28 mouse cellular contexts compared by ENCODE assay signal in the genomic region with DNA sequence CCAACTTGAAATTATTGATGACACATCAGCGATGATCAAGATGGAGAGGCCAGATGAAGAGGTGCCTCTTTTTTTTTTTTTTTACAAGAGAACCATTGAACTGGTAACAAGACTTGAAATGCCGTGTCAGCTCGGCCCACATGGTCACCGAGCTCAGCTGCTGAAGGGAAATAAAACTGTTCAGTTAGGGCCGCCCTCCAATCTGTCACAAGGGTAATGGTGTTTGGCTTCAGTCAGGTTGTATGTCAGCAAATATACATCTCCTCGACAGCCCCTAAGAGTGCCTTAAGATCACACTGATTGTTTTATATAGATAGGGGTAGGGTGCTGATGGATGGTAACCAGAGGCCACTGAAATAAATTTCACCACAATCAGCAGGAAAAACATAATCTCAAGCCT. TPM values are rescaled to one million over a fixed set of nuclear protein-coding genes. Genes with fewer than 3 reads are reported as not detected.
DNase-seq lines count a peak whose midpoint lies in the region; ATAC-seq lines count a peak whose summit lies in the region.
"Had no signal": no experiment of that assay in that cellular context is flagged by ENCODE, and none has a peak within 500 bp of the region (broad histone marks: within the 10 kb centered on the region; RNA-seq: fewer than 3 reads in every experiment).

No protein-coding gene starts in this region.

- no peak overlapping the region for H3K9ac ChIP-seq in hindbrain, embryonic 11.5 days (ENCODE audit: low read depth, low read length)
- H3K9ac ChIP-seq in hindbrain, embryonic 12.5 days = no peak overlapping the region
- no peak overlapping the region for H3K9ac ChIP-seq in kidney, embryonic 15.5 days
- H3K9ac ChIP-seq in liver, embryonic 11.5 days (ENCODE audit: low read depth, low read length) = no peak overlapping the region
- no peak overlapping the region for H3K9ac ChIP-seq in liver, embryonic 12.5 days
- H3K9ac ChIP-seq: embryonic facial prominence, embryonic 12.5 days; embryonic facial prominence, embryonic 15.5 days; forebrain, postnatal 0 days; heart, embryonic 13.5 days; hindbrain, embryonic 14.5 days had no signal

- DNase-seq in hindbrain, embryonic 11.5 days (ENCODE audit: low spot score) = peak; percentile 3
- no peak for DNase-seq in kidney, adult 11 months
- peak; percentile 2 for DNase-seq in liver, embryonic 11.5 days (ENCODE audit: low spot score)
- peak; percentile 8 for DNase-seq in mesoderm, embryonic 11.5 days (ENCODE audit: low read depth, low spot score)
- DNase-seq: adrenal gland, postnatal 10 days; adrenal gland, postnatal 36 days; B cell, adult 2 months; cerebellum, adult 11 months; cerebellum, adult 2 months; cerebellum, adult 9-11 months; cerebellum, postnatal 25 days; forebrain, postnatal 0 days; gastrocnemius, adult 2 months; gastrocnemius, postnatal 14 days; heart, adult 18-20 months; heart, postnatal 14 days; heart, postnatal 4 days had no signal

- no peak for ATAC-seq in hindbrain, embryonic 11.5 days (ENCODE audit: low FRiP score)
- no peak for ATAC-seq in hindbrain, embryonic 12.5 days (ENCODE audit: low FRiP score)
- no peak for ATAC-seq in kidney, embryonic 15.5 days (replicated peaks; ENCODE audit: low FRiP score)
- no peak for ATAC-seq in liver, embryonic 11.5 days (replicated peaks; ENCODE audit: low FRiP score)
- ATAC-seq in liver, embryonic 12.5 days = no peak
- ATAC-seq: forebrain, embryonic 14.5 days; forebrain, postnatal 0 days; Patski had no signal

- H3K4me2 ChIP-seq in hindbrain, embryonic 11.5 days (replicated peaks; ENCODE audit: low read depth, low read length) = no peak overlapping the region
- no peak overlapping the region for H3K4me2 ChIP-seq in hindbrain, embryonic 12.5 days (replicated peaks)
- H3K4me2 ChIP-seq in kidney, embryonic 15.5 days = peak overlapping the region; percentile 19; the same call in 1 of the 2 replicates
- no peak overlapping the region for H3K4me2 ChIP-seq in liver, embryonic 11.5 days
- H3K4me2 ChIP-seq in liver, embryonic 12.5 days = no peak overlapping the region
- H3K4me2 ChIP-seq: embryonic facial prominence, embryonic 12.5 days; embryonic facial prominence, embryonic 15.5 days; heart, embryonic 13.5 days; hindbrain, embryonic 14.5 days had no signal

- no peaks in the 10 kb centered on the region for H3K9me3 ChIP-seq in hindbrain, embryonic 11.5 days (ENCODE audit: control insufficient read depth, low read length)
- no peaks in the 10 kb centered on the region for H3K9me3 ChIP-seq in hindbrain, embryonic 12.5 days (replicated peaks)
- H3K9me3 ChIP-seq in kidney, embryonic 15.5 days (replicated peaks) = no peaks in the 10 kb centered on the region; the same call in 1 of the 2 replicates
- no peaks in the 10 kb centered on the region; the same call in 1 of the 2 replicates for H3K9me3 ChIP-seq in liver, embryonic 11.5 days (ENCODE audit: control insufficient read depth, low read length)
- no peaks in the 10 kb centered on the region for H3K9me3 ChIP-seq in liver, embryonic 12.5 days (replicated peaks)
- H3K9me3 ChIP-seq: embryonic facial prominence, embryonic 12.5 days; embryonic facial prominence, embryonic 15.5 days; G1E had no signal

- no peak overlapping the region for H3K4me3 ChIP-seq in hindbrain, embryonic 11.5 days (ENCODE audit: low read depth, low read length)
- no peak overlapping the region for H3K4me3 ChIP-seq in hindbrain, embryonic 12.5 days
- no peak overlapping the region for H3K4me3 ChIP-seq in kidney, embryonic 15.5 days (replicated peaks)
- H3K4me3 ChIP-seq in liver, embryonic 11.5 days (ENCODE audit: low read depth, low read length) = no peak overlapping the region
- H3K4me3 ChIP-seq in liver, embryonic 12.5 days = no peak overlapping the region
- H3K4me3 ChIP-seq: embryonic facial prominence, embryonic 12.5 days; embryonic facial prominence, embryonic 15.5 days; gastrocnemius, adult 2 months; heart, embryonic 13.5 days had no signal

- H3K36me3 ChIP-seq in hindbrain, embryonic 11.5 days (ENCODE audit: control insufficient read depth, insufficient read depth, low read length) = no peaks in the 10 kb centered on the region
- no peaks in the 10 kb centered on the region for H3K36me3 ChIP-seq in hindbrain, embryonic 12.5 days
- H3K36me3 ChIP-seq in kidney, embryonic 15.5 days = no peaks in the 10 kb centered on the region
- no peaks in the 10 kb centered on the region for H3K36me3 ChIP-seq in liver, embryonic 11.5 days (ENCODE audit: control insufficient read depth, insufficient read depth, low read length)
- H3K36me3 ChIP-seq in liver, embryonic 12.5 days = no peaks in the 10 kb centered on the region
- H3K36me3 ChIP-seq: embryonic facial prominence, embryonic 12.5 days; embryonic facial prominence, embryonic 15.5 days; G1E; heart, embryonic 13.5 days had no signal

- no peaks in the 10 kb centered on the region for H3K27me3 ChIP-seq in hindbrain, embryonic 11.5 days (ENCODE audit: control insufficient read depth, insufficient read depth, low read length)
- H3K27me3 ChIP-seq in hindbrain, embryonic 12.5 days = no peaks in the 10 kb centered on the region
- H3K27me3 ChIP-seq in kidney, embryonic 15.5 days = 0 out of 2 replicates have a peak, but pooled peaks cover 5% of the 10 kb centered on the region
- H3K27me3 ChIP-seq in liver, embryonic 11.5 days (replicated peaks; ENCODE audit: control insufficient read depth, insufficient read depth, low read length) = no peaks in the 10 kb centered on the region
- no peaks in the 10 kb centered on the region for H3K27me3 ChIP-seq in liver, embryonic 12.5 days (replicated peaks)
- H3K27me3 ChIP-seq: CH12.LX; embryonic facial prominence, embryonic 12.5 days; embryonic facial prominence, embryonic 15.5 days; heart, embryonic 13.5 days had no signal

- no peaks in the 10 kb centered on the region for H3K4me1 ChIP-seq in hindbrain, embryonic 11.5 days (replicated peaks; ENCODE audit: control insufficient read depth, insufficient read depth, low read length)
- H3K4me1 ChIP-seq in hindbrain, embryonic 12.5 days = no peaks in the 10 kb centered on the region
- H3K4me1 ChIP-seq in kidney, embryonic 15.5 days = 0 out of 2 replicates have a peak, but pooled peaks cover 5% of the 10 kb centered on the region
- H3K4me1 ChIP-seq in liver, embryonic 11.5 days (replicated peaks; ENCODE audit: control insufficient read depth, insufficient read depth, low read length) = no peaks in the 10 kb centered on the region
- H3K4me1 ChIP-seq in liver, embryonic 12.5 days = no peaks in the 10 kb centered on the region
- H3K4me1 ChIP-seq: embryonic facial prominence, embryonic 12.5 days; embryonic facial prominence, embryonic 15.5 days had no signal

- no peak overlapping the region for H3K27ac ChIP-seq in hindbrain, embryonic 11.5 days (ENCODE audit: low read depth, low read length)
- no peak overlapping the region for H3K27ac ChIP-seq in hindbrain, embryonic 12.5 days
- H3K27ac ChIP-seq in kidney, embryonic 15.5 days = no peak overlapping the region
- H3K27ac ChIP-seq in liver, embryonic 11.5 days (ENCODE audit: low read depth, low read length) = no peak overlapping the region
- H3K27ac ChIP-seq in liver, embryonic 12.5 days = no peak overlapping the region
- H3K27ac ChIP-seq: embryonic facial prominence, embryonic 12.5 days; embryonic facial prominence, embryonic 15.5 days; gastrocnemius, adult 2 months; heart, embryonic 13.5 days; hindbrain, embryonic 14.5 days had no signal

- 76% methylated on average over 6 of the region's 6 CpGs for WGBS in hindbrain, embryonic 11.5 days
- WGBS in hindbrain, embryonic 12.5 days = 76% methylated on average over 6 of the region's 6 CpGs
- WGBS in kidney, embryonic 15.5 days = 21% methylated on average over 6 of the region's 6 CpGs
- 80% methylated on average over 6 of the region's 6 CpGs for WGBS in liver, embryonic 11.5 days
- WGBS in liver, embryonic 12.5 days (ENCODE audit: insufficient replicate concordance) = 69% methylated on average over 6 of the region's 6 CpGs

RNA-seq across cellular contexts. Expression of gene Bnip2, which starts 28.3 kb away (rescaled TPM):
- polyA plus RNA-seq in hindbrain, embryonic 11.5 days (2014; fragmentation: Nextera tagmentation; extraction: Ambion mirVana) = 124 and 126 TPM in 2 replicates
- polyA plus RNA-seq in hindbrain, embryonic 12.5 days (2016; fragmentation: Nextera tagmentation; extraction: Ambion mirVana) = 109 and 111 TPM in 2 replicates
- 101 and 105 TPM in 2 replicates for polyA plus RNA-seq in kidney, embryonic 15.5 days (2015; fragmentation: Nextera tagmentation; extraction: Ambion mirVana)
- polyA plus RNA-seq in liver, embryonic 11.5 days (2014; fragmentation: Nextera tagmentation; extraction: Ambion mirVana) = 95.3 and 95.6 TPM in 2 replicates
- polyA plus RNA-seq in liver, embryonic 12.5 days (2016; fragmentation: Nextera tagmentation; extraction: Ambion mirVana) = 60.1 and 61.4 TPM in 2 replicates

RNA-seq across cellular contexts. Expression of gene Gtf2a2, which starts 51.3 kb away (rescaled TPM):
- polyA plus RNA-seq in hindbrain, embryonic 11.5 days (2014; fragmentation: Nextera tagmentation; extraction: Ambion mirVana) = 199 and 220 TPM in 2 replicates
- 169 and 180 TPM in 2 replicates for polyA plus RNA-seq in hindbrain, embryonic 12.5 days (2016; fragmentation: Nextera tagmentation; extraction: Ambion mirVana)
- 183 and 204 TPM in 2 replicates for polyA plus RNA-seq in kidney, embryonic 15.5 days (2015; fragmentation: Nextera tagmentation; extraction: Ambion mirVana)
- polyA plus RNA-seq in liver, embryonic 11.5 days (2014; fragmentation: Nextera tagmentation; extraction: Ambion mirVana) = 225 and 249 TPM in 2 replicates
- polyA plus RNA-seq in liver, embryonic 12.5 days (2016; fragmentation: Nextera tagmentation; extraction: Ambion mirVana) = 170 and 171 TPM in 2 replicates
